8 mouse cellular contexts compared by ENCODE assay signal in the genomic region with DNA sequence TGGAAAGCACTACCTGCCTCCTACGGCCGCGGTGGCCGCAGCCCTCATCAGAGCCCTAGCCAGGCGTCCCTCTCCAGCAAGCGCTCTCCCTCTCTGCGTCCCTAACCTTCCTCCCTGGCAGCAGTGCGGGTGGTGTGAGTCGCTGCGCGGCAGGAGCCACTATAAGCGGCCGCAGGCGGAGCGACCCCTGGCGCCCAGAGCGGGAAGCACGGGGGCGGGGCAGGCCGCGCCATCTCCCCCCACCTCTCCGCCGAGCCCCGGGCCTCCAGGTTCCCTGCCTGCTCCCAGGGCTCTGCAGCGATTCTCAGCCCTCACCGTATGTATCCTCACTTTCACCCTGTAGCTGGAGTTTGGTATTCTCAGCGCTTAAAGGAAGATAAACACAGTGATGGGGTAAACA. TPM values are rescaled to one million over a fixed set of nuclear protein-coding genes. Genes with fewer than 3 reads are reported as not detected.
DNase-seq lines count a peak whose midpoint lies in the region; ATAC-seq lines count a peak whose summit lies in the region.

No protein-coding gene starts in this region.

- peak overlapping the region; percentile 61 for H3K4me2 ChIP-seq in intestine, embryonic 15.5 days (replicated peaks)
- H3K4me2 ChIP-seq in midbrain, embryonic 16.5 days (ENCODE audit: low read length), result peak overlapping the region; percentile 45

- no peaks in the 10 kb centered on the region for H3K36me3 ChIP-seq in intestine, embryonic 15.5 days
- H3K36me3 ChIP-seq in midbrain, embryonic 16.5 days (ENCODE audit: control insufficient read depth, insufficient read depth, low read length), result no peaks in the 10 kb centered on the region

- DNase-seq in layer of hippocampus, adult 11-12 months (ENCODE audit: low spot score), result peak; percentile 32
- DNase-seq in layer of hippocampus, adult 9-10 months (ENCODE audit: low spot score), result no peak
- peak; percentile 82 for DNase-seq in embryo, embryonic 10 days (ENCODE audit: low spot score)
- peak; percentile 76 for DNase-seq in liver
- DNase-seq in spleen, postnatal 10 days (ENCODE audit: low spot score in 2 of 2), result peak; percentile 65 to 84

- peaks cover 32% of the 10 kb centered on the region for H3K4me1 ChIP-seq in intestine, embryonic 15.5 days (replicated peaks)
- peaks cover 3% of the 10 kb centered on the region for H3K4me1 ChIP-seq in midbrain, embryonic 16.5 days (ENCODE audit: control insufficient read depth, insufficient read depth, low read length)

- H3K27me3 ChIP-seq in intestine, embryonic 15.5 days (replicated peaks), result peaks cover 78% of the 10 kb centered on the region
- peaks cover 39% of the 10 kb centered on the region for H3K27me3 ChIP-seq in midbrain, embryonic 16.5 days (ENCODE audit: control insufficient read depth, insufficient read depth, low read depth, low read length)

- 0% methylated on average over 27 of the region's 27 CpGs for WGBS in intestine, embryonic 15.5 days
- WGBS in midbrain, embryonic 16.5 days, result under 1% methylated on average over 23 of the region's 27 CpGs

- H3K27ac ChIP-seq in intestine, embryonic 15.5 days, result no peak overlapping the region
- H3K27ac ChIP-seq in midbrain, embryonic 16.5 days (ENCODE audit: low read length), result no peak overlapping the region

- peak overlapping the region; percentile 26 for H3K4me3 ChIP-seq in intestine, embryonic 15.5 days (replicated peaks)
- peak overlapping the region; percentile 30 for H3K4me3 ChIP-seq in midbrain, embryonic 16.5 days (ENCODE audit: low read depth, low read length)

- ATAC-seq in granulocyte monocyte progenitor cell, adult 5-6 weeks (replicated peaks; ENCODE audit: poor library complexity, severe bottlenecking), result peak; percentile 88
- ATAC-seq in intestine, embryonic 15.5 days, result peak; percentile 48
- ATAC-seq in midbrain, embryonic 16.5 days, result peak; percentile 44; the same call in 1 of the 2 replicates

- no peaks in the 10 kb centered on the region for H3K9me3 ChIP-seq in intestine, embryonic 15.5 days
- H3K9me3 ChIP-seq in midbrain, embryonic 16.5 days (replicated peaks; ENCODE audit: control insufficient read depth, low read length, poor library complexity, severe bottlenecking), result no peaks in the 10 kb centered on the region

- H3K9ac ChIP-seq in intestine, embryonic 15.5 days, result no peak overlapping the region
- 0 out of 2 replicates have a peak overlapping the region, but pooled peaks have one; percentile 2 for H3K9ac ChIP-seq in midbrain, embryonic 16.5 days (ENCODE audit: low read depth, low read length)

RNA-seq across cellular contexts. Expression of gene C1ql4, which starts 0.7 kb away (rescaled TPM):
- not detected in 2 replicates for total RNA-seq in granulocyte monocyte progenitor cell, adult 5-6 weeks (2014; fragmentation: Nextera tagmentation)
- not detected in 2 replicates for total RNA-seq in granulocyte monocyte progenitor cell, adult 5-6 weeks (2017)
- 0.09 TPM in 1 of 2 replicates, not detected in the other for polyA plus RNA-seq in intestine, embryonic 15.5 days (2015; fragmentation: Nextera tagmentation; extraction: Ambion mirVana)
- 7.2 and 7.8 TPM in 2 replicates for polyA plus RNA-seq in midbrain, embryonic 16.5 days (2015; fragmentation: Nextera tagmentation; extraction: Ambion mirVana)

RNA-seq across cellular contexts. Expression of gene Dnajc22, which starts 4.7 kb away (rescaled TPM):
- total RNA-seq in granulocyte monocyte progenitor cell, adult 5-6 weeks (2014; fragmentation: Nextera tagmentation), result not detected in 2 replicates
- total RNA-seq in granulocyte monocyte progenitor cell, adult 5-6 weeks (2017), result not detected in 2 replicates
- 37.4 and 39.0 TPM in 2 replicates for polyA plus RNA-seq in intestine, embryonic 15.5 days (2015; fragmentation: Nextera tagmentation; extraction: Ambion mirVana)
- polyA plus RNA-seq in midbrain, embryonic 16.5 days (2015; fragmentation: Nextera tagmentation; extraction: Ambion mirVana), result 0.75 and 1.3 TPM in 2 replicates

RNA-seq across cellular contexts. Expression of gene Troap, which starts 13.9 kb away (rescaled TPM):
- total RNA-seq in granulocyte monocyte progenitor cell, adult 5-6 weeks (2014; fragmentation: Nextera tagmentation), result 11.0 and 44.6 TPM in 2 replicates
- 21.5 and 24.9 TPM in 2 replicates for total RNA-seq in granulocyte monocyte progenitor cell, adult 5-6 weeks (2017)
- 24.7 and 25.4 TPM in 2 replicates for polyA plus RNA-seq in intestine, embryonic 15.5 days (2015; fragmentation: Nextera tagmentation; extraction: Ambion mirVana)
- polyA plus RNA-seq in midbrain, embryonic 16.5 days (2015; fragmentation: Nextera tagmentation; extraction: Ambion mirVana), result 3.2 and 4.9 TPM in 2 replicates

RNA-seq across cellular contexts. Expression of gene Prph, which starts 33.3 kb away (rescaled TPM):
- total RNA-seq in granulocyte monocyte progenitor cell, adult 5-6 weeks (2014; fragmentation: Nextera tagmentation), result not detected in 2 replicates
- not detected in 2 replicates for total RNA-seq in granulocyte monocyte progenitor cell, adult 5-6 weeks (2017)
- polyA plus RNA-seq in intestine, embryonic 15.5 days (2015; fragmentation: Nextera tagmentation; extraction: Ambion mirVana), result 46.9 and 48.1 TPM in 2 replicates
- polyA plus RNA-seq in midbrain, embryonic 16.5 days (2015; fragmentation: Nextera tagmentation; extraction: Ambion mirVana), result 5.1 and 7.1 TPM in 2 replicates

RNA-seq across cellular contexts. Expression of gene Spats2, which starts 37.4 kb away (rescaled TPM):
- 0.85 TPM in 1 of 2 replicates, not detected in the other for total RNA-seq in granulocyte monocyte progenitor cell, adult 5-6 weeks (2014; fragmentation: Nextera tagmentation)
- total RNA-seq in granulocyte monocyte progenitor cell, adult 5-6 weeks (2017), result 0.46 and 1.0 TPM in 2 replicates
- polyA plus RNA-seq in intestine, embryonic 15.5 days (2015; fragmentation: Nextera tagmentation; extraction: Ambion mirVana), result 26.6 and 34.7 TPM in 2 replicates
- polyA plus RNA-seq in midbrain, embryonic 16.5 days (2015; fragmentation: Nextera tagmentation; extraction: Ambion mirVana), result 28.0 and 32.2 TPM in 2 replicates

Comparison
In these comparisons a context has a peak if more than half of its experiments do, and no peak if none do; other contexts are left out.
1. RNA of gene Dnajc22, which starts 4.7 kb away (polyA plus RNA-seq): 37.4 to 39.0 TPM in intestine, embryonic 15.5 days; 0.75 to 1.3 TPM in midbrain, embryonic 16.5 days; every median in the first group is over 10 times any median in the second.
2. Peak in every context shown above with its lines, with median percentiles within 50 percentile points of each other: ATAC-seq.